Mouse (Mus musculus): ENCODE data around the gene Aire. TPM values are rescaled to one million over a fixed set of nuclear protein-coding genes. Genes with fewer than 3 reads are reported as not detected.
"Not testable (repeated sequence)": the region's sequence is repeated elsewhere in the genome, so short reads cannot be mapped to it uniquely, and the experiment has no call there.

Gene Aire
- polyA plus RNA-seq, 1 experiment from 2014 or later: 0.16 TPM

GRCm38 (mm10) chr10:78015489-78015888 is 27.9 kb downstream of the Aire start:
- no peak overlapping the region for H3K4me2 ChIP-seq (ENCODE audit: low read length)
- ATAC-seq (ENCODE audit: insufficient number of reproducible peaks, insufficient read depth, low FRiP score, low read depth): no peak
- no peaks in the 10 kb centered on the region for H3K36me3 ChIP-seq (ENCODE audit: control insufficient read depth, insufficient read depth, low read length)
- H3K27ac ChIP-seq (replicated peaks in 1 of 2; ENCODE audit: control insufficient read depth in 1 of 2, insufficient read depth in 1 of 2, low read depth in 2 of 2, low read length in 2 of 2): peak overlapping the region; percentile 48 to 73
- H3K9me3 ChIP-seq (ENCODE audit: control insufficient read depth, low read length): no peaks in the 10 kb centered on the region
- no peak overlapping the region for H3K9ac ChIP-seq (ENCODE audit: low read length)
- H3K4me1 ChIP-seq (ENCODE audit: control insufficient read depth in 2 of 2, insufficient read depth in 2 of 2, low read length in 2 of 2): peaks cover 5 to 7% of the 10 kb centered on the region in 2 experiments
- no peaks in the 10 kb centered on the region for H3K27me3 ChIP-seq (ENCODE audit: control insufficient read depth, insufficient read depth, low read length)
- no peak overlapping the region for H3K4me3 ChIP-seq (ENCODE audit: control insufficient read depth in 1 of 2, insufficient read depth in 1 of 2, low read depth in 1 of 2, low read length in 2 of 2)
- 62% methylated on average over 1 of the region's 1 CpGs for WGBS

- Histone ChIP-seq H3K27me3 (ENCODE audit: control insufficient read depth, insufficient read depth, low read length) (no peaks in the 10 kb centered on the region), H3K4me2 (ENCODE audit: low read length) (no peak overlapping the region), H3K36me3 (ENCODE audit: control insufficient read depth, insufficient read depth, low read length) (no peaks in the 10 kb centered on the region), H3K4me3 (ENCODE audit: control insufficient read depth in 1 of 2, insufficient read depth in 1 of 2, low read depth in 1 of 2, low read length in 2 of 2) (no peak overlapping the region), H3K4me1 (ENCODE audit: control insufficient read depth in 2 of 2, insufficient read depth in 2 of 2, low read length in 2 of 2) (peaks cover 11 to 20% of the 10 kb centered on the region in 2 experiments), H3K9ac (ENCODE audit: low read length) (no peak overlapping the region), H3K9me3 (ENCODE audit: control insufficient read depth, low read length) (no peaks in the 10 kb centered on the region), H3K27ac (replicated peaks in 1 of 2; ENCODE audit: control insufficient read depth in 1 of 2, insufficient read depth in 1 of 2, low read depth in 2 of 2, low read length in 2 of 2) (no peak overlapping the region)
- no peak for ATAC-seq (ENCODE audit: insufficient number of reproducible peaks, insufficient read depth, low FRiP score, low read depth)
- WGBS: 92% methylated on average over 18 of the region's 18 CpGs
Measured at GRCm38 (mm10) chr10:78012661-78013495, 30.5 kb downstream of the Aire start.

GRCm38 (mm10) chr10:78011116-78011515 is 32.3 kb downstream of the Aire start:
- H3K9me3 ChIP-seq (ENCODE audit: control insufficient read depth, low read length); H3K27me3 ChIP-seq (ENCODE audit: control insufficient read depth, insufficient read depth, low read length); H3K9ac ChIP-seq (ENCODE audit: low read length); H3K27ac ChIP-seq (replicated peaks in 1 of 2; ENCODE audit: control insufficient read depth in 1 of 2, insufficient read depth in 1 of 2, low read depth in 2 of 2, low read length in 2 of 2); ATAC-seq (ENCODE audit: insufficient number of reproducible peaks, insufficient read depth, low FRiP score, low read depth); H3K36me3 ChIP-seq (ENCODE audit: control insufficient read depth, insufficient read depth, low read length); H3K4me3 ChIP-seq (ENCODE audit: control insufficient read depth in 1 of 2, insufficient read depth in 1 of 2, low read depth in 1 of 2, low read length in 2 of 2); H3K4me2 ChIP-seq (ENCODE audit: low read length): not testable (repeated sequence)
- WGBS: 93% methylated on average over 5 of the region's 5 CpGs
- H3K4me1 ChIP-seq (ENCODE audit: control insufficient read depth in 2 of 2, insufficient read depth in 2 of 2, low read length in 2 of 2): peaks cover 23 to 38% of the 10 kb centered on the region in 2 experiments

- H3K4me2 ChIP-seq (ENCODE audit: low read length): peak overlapping the region; percentile 96
- H3K36me3 ChIP-seq (ENCODE audit: control insufficient read depth, insufficient read depth, low read length): peaks cover 3% of the 10 kb centered on the region
- peak overlapping the region; percentile 65 for H3K9ac ChIP-seq (ENCODE audit: low read length)
- peak overlapping the region; percentile 24 to 88; a peak in 3 of 4 replicates for H3K4me3 ChIP-seq (ENCODE audit: control insufficient read depth in 1 of 2, insufficient read depth in 1 of 2, low read depth in 1 of 2, low read length in 2 of 2)
- WGBS: 13% methylated on average over 10 of the region's 10 CpGs
- peaks cover 23 to 40% of the 10 kb centered on the region in 2 experiments for H3K4me1 ChIP-seq (ENCODE audit: control insufficient read depth in 2 of 2, insufficient read depth in 2 of 2, low read length in 2 of 2)
- ATAC-seq (ENCODE audit: insufficient number of reproducible peaks, insufficient read depth, low FRiP score, low read depth): no peak
- no peaks in the 10 kb centered on the region for H3K27me3 ChIP-seq (ENCODE audit: control insufficient read depth, insufficient read depth, low read length)
- no peak overlapping the region for H3K27ac ChIP-seq (replicated peaks in 1 of 2; ENCODE audit: control insufficient read depth in 1 of 2, insufficient read depth in 1 of 2, low read depth in 2 of 2, low read length in 2 of 2)
- H3K9me3 ChIP-seq (ENCODE audit: control insufficient read depth, low read length): no peaks in the 10 kb centered on the region
Measured at GRCm38 (mm10) chr10:78010335-78010734, 33.1 kb downstream of the Aire start.

- no peaks in the 10 kb centered on the region for H3K27me3 ChIP-seq (ENCODE audit: control insufficient read depth, insufficient read depth, low read length)
- no peaks in the 10 kb centered on the region for H3K9me3 ChIP-seq (ENCODE audit: control insufficient read depth, low read length)
- WGBS: under 1% methylated on average over 9 of the region's 9 CpGs
- H3K9ac ChIP-seq (ENCODE audit: low read length): peak within 1 kb of the TSS; percentile 98
- no peak for ATAC-seq (ENCODE audit: insufficient number of reproducible peaks, insufficient read depth, low FRiP score, low read depth)
- H3K36me3 ChIP-seq (ENCODE audit: control insufficient read depth, insufficient read depth, low read length): peaks cover 7% of the 10 kb centered on the region
- H3K27ac ChIP-seq (replicated peaks in 1 of 2; ENCODE audit: control insufficient read depth in 1 of 2, insufficient read depth in 1 of 2, low read depth in 2 of 2, low read length in 2 of 2): peak within 1 kb of the TSS; percentile 98 to 100
- H3K4me2 ChIP-seq (ENCODE audit: low read length): peak within 1 kb of the TSS; percentile 96
- H3K4me3 ChIP-seq (ENCODE audit: control insufficient read depth in 1 of 2, insufficient read depth in 1 of 2, low read depth in 1 of 2, low read length in 2 of 2): peak within 1 kb of the TSS; percentile 72 to 88
- H3K4me1 ChIP-seq (ENCODE audit: control insufficient read depth in 2 of 2, insufficient read depth in 2 of 2, low read length in 2 of 2): peaks cover 23 to 36% of the 10 kb centered on the region in 2 experiments
Measured at GRCm38 (mm10) chr10:78009945-78010293, 33.5 kb downstream of the Aire start, which contains the start of gene Pfkl. Gene Pfkl (minus strand): TSS chr10:78010083.

GRCm38 (mm10) chr10:78009184-78009944 is 34.0 kb downstream of the Aire start:
- no peaks in the 10 kb centered on the region for H3K9me3 ChIP-seq (ENCODE audit: control insufficient read depth, low read length)
- no peaks in the 10 kb centered on the region for H3K27me3 ChIP-seq (ENCODE audit: control insufficient read depth, insufficient read depth, low read length)
- peak; percentile 94 for ATAC-seq (ENCODE audit: insufficient number of reproducible peaks, insufficient read depth, low FRiP score, low read depth)
- peaks cover 12% of the 10 kb centered on the region for H3K36me3 ChIP-seq (ENCODE audit: control insufficient read depth, insufficient read depth, low read length)
- peak overlapping the region; percentile 72 to 88 for H3K4me3 ChIP-seq (ENCODE audit: control insufficient read depth in 1 of 2, insufficient read depth in 1 of 2, low read depth in 1 of 2, low read length in 2 of 2)
- under 1% methylated on average over 58 of the region's 59 CpGs for WGBS
- peak overlapping the region; percentile 98 to 100 for H3K27ac ChIP-seq (replicated peaks in 1 of 2; ENCODE audit: control insufficient read depth in 1 of 2, insufficient read depth in 1 of 2, low read depth in 2 of 2, low read length in 2 of 2)
- H3K4me1 ChIP-seq (ENCODE audit: control insufficient read depth in 2 of 2, insufficient read depth in 2 of 2, low read length in 2 of 2): peaks cover 23 to 36% of the 10 kb centered on the region in 2 experiments
- peak overlapping the region; percentile 96 for H3K4me2 ChIP-seq (ENCODE audit: low read length)
- peak overlapping the region; percentile 98 for H3K9ac ChIP-seq (ENCODE audit: low read length)

GRCm38 (mm10) chr10:78008169-78008568 is 35.2 kb downstream of the Aire start:
- H3K9ac ChIP-seq (ENCODE audit: low read length): peak overlapping the region; percentile 98
- whole genome bisulfite sequencing: 67% methylated on average over 3 of the region's 3 CpGs

More at GRCm38 (mm10) chr10:78008169-78008568, 35.2 kb downstream of the Aire start:
- H3K27ac ChIP-seq (replicated peaks in 1 of 2; ENCODE audit: control insufficient read depth in 1 of 2, insufficient read depth in 1 of 2, low read depth in 2 of 2, low read length in 2 of 2): peak overlapping the region in 1 of 2 experiments; percentile 100; a peak in 1 of 4 replicates
- peak overlapping the region; percentile 96 for H3K4me2 ChIP-seq (ENCODE audit: low read length)
- H3K9me3 ChIP-seq (ENCODE audit: control insufficient read depth, low read length): no peaks in the 10 kb centered on the region
- H3K4me1 ChIP-seq (ENCODE audit: control insufficient read depth in 2 of 2, insufficient read depth in 2 of 2, low read length in 2 of 2): peaks cover 23 to 36% of the 10 kb centered on the region in 2 experiments
- peak overlapping the region; percentile 72 to 88 for H3K4me3 ChIP-seq (ENCODE audit: control insufficient read depth in 1 of 2, insufficient read depth in 1 of 2, low read depth in 1 of 2, low read length in 2 of 2)
- no peak for ATAC-seq (ENCODE audit: insufficient number of reproducible peaks, insufficient read depth, low FRiP score, low read depth)
- H3K27me3 ChIP-seq (ENCODE audit: control insufficient read depth, insufficient read depth, low read length): no peaks in the 10 kb centered on the region
- peaks cover 22% of the 10 kb centered on the region for H3K36me3 ChIP-seq (ENCODE audit: control insufficient read depth, insufficient read depth, low read length)

Data from heart, embryonic 14.5 days (tissue).